Mouse (Mus musculus): ENCODE measurements around the gene Sept3. TPM values are rescaled to one million over a fixed set of nuclear protein-coding genes. Genes with fewer than 3 reads are reported as not detected.
A peak's percentile ranks its signal among the peaks of the same experiment; 100 is the strongest.
"Not testable (repeated sequence)": the region's sequence is repeated elsewhere in the genome, so short reads cannot be mapped to it uniquely, and the experiment has no call there.

Gene Sept3
- polyA plus RNA-seq, 1 experiment from 2014 or later, result 169 TPM

DNA sequence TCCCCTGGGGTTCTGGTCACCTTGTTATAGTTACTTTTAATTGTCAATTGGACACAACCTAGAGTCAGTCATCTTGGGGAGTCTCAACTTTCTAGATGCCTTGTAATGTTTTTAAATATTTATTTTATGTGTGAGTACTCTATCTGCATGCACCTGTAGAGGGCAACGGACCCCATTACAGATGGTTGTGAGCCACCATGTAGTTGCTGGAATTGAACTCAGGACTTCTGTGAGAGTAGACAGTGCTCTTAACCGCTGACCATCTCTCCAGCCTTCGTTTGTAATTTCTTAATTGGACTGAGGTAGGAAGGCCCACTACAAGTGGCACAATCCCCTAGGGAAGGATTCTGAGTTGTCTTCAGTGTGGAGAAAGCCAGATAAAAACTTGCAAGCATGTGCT lies 31.4 kb upstream of the Sept3 start:
- 89% methylated on average over 3 of the region's 3 CpGs for WGBS
- Histone ChIP-seq H3K4me2 (peak overlapping the region; percentile 49), H3K36me3 (ENCODE audit: control insufficient read depth, insufficient read depth, low read length) (peaks cover under 1% of the 10 kb centered on the region; the same call in 1 of the 2 replicates), H3K4me3 (ENCODE audit: low read depth, low read length) (peak overlapping the region; percentile 69), H3K27me3 (ENCODE audit: control insufficient read depth, insufficient read depth, low read length) (no peaks in the 10 kb centered on the region), H3K27ac (ENCODE audit: low read depth, low read length) (no peak overlapping the region), H3K9ac (ENCODE audit: low read length) (peak overlapping the region; percentile 72), H3K9me3 (ENCODE audit: control insufficient read depth, low read length) (no peaks in the 10 kb centered on the region), H3K4me1 (ENCODE audit: control insufficient read depth, insufficient read depth, low read length) (peaks cover 5% of the 10 kb centered on the region; the same call in 1 of the 2 replicates)
- DNase-seq (ENCODE audit: low spot score, missing footprints) (no peak), ATAC-seq (ENCODE audit: low FRiP score) (no peak)

- DNase-seq (ENCODE audit: low spot score, missing footprints) (no peak), ATAC-seq (ENCODE audit: low FRiP score) (no peak; the same call in 1 of the 2 replicates)
- Histone ChIP-seq H3K4me1 (ENCODE audit: control insufficient read depth, insufficient read depth, low read length) (peaks cover 5% of the 10 kb centered on the region; the same call in 1 of the 2 replicates), H3K4me3 (ENCODE audit: low read depth, low read length) (peak overlapping the region; percentile 69), H3K36me3 (ENCODE audit: control insufficient read depth, insufficient read depth, low read length) (no peaks in the 10 kb centered on the region), H3K4me2 (peak overlapping the region; percentile 49), H3K27me3 (ENCODE audit: control insufficient read depth, insufficient read depth, low read length) (no peaks in the 10 kb centered on the region), H3K27ac (ENCODE audit: low read depth, low read length) (no peak overlapping the region), H3K9ac (ENCODE audit: low read length) (peak overlapping the region; percentile 72), H3K9me3 (ENCODE audit: control insufficient read depth, low read length) (no peaks in the 10 kb centered on the region)
- WGBS, result 13% methylated on average over 12 of the region's 12 CpGs
These were observed 31.0 kb upstream of the Sept3 start for GRCm38 (mm10) chr15:82243742-82244114.

DNA sequence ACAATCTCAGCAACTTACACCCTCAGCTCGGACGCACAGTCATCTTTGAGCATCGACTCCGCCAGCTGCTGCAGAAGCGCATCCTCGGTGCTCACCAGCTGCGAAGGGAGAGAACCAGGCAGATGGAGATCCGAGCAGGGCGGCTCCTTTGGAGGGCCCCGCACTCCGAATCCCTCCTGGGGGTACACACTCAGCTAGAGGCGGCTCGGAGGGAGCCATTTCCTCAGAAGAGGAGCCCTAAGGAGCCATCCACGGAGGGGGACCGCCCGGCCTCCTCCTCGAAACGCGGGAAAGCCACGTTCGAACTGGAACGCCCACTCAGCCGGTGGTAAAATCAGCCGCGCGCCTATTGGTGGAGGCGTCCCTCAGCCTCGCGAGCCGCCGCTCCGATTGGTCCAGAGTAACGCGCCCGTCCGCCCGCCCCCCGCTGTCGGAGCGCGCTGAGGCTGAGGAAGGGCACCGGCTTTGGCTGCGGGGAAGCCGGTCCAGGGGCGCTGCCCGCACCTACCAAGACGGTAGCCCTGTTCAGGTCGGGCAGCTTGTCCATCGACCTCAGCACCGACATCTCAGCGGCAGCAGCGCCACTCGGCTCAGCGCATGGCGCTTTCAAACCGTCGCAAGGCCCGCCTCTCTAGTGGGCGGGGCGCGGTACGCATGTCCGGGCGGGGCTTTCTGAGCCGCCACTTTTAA lies 30.4 kb upstream of the Sept3 start, which contains the start of gene Cenpm:
Cenpm (minus strand) TSS at position 634 of the 690 bp plus-strand sequence.
- H3K27ac ChIP-seq (ENCODE audit: low read depth, low read length), result peak within 1 kb of the TSS; percentile 86
- ATAC-seq (ENCODE audit: low FRiP score), result peak; percentile 99
- H3K4me1 ChIP-seq (ENCODE audit: control insufficient read depth, insufficient read depth, low read length), result peaks cover 5% of the 10 kb centered on the region; the same call in 1 of the 2 replicates
- H3K4me3 ChIP-seq (ENCODE audit: low read depth, low read length), result peak within 1 kb of the TSS; percentile 69
- DNase-seq (ENCODE audit: low spot score, missing footprints), result peak; percentile 98
- under 1% methylated on average over 65 of the region's 65 CpGs for WGBS
- H3K9me3 ChIP-seq (ENCODE audit: control insufficient read depth, low read length), result no peaks in the 10 kb centered on the region
- no peaks in the 10 kb centered on the region for H3K27me3 ChIP-seq (ENCODE audit: control insufficient read depth, insufficient read depth, low read length)
- H3K9ac ChIP-seq (ENCODE audit: low read length), result peak within 1 kb of the TSS; percentile 72
- no peaks in the 10 kb centered on the region for H3K36me3 ChIP-seq (ENCODE audit: control insufficient read depth, insufficient read depth, low read length)
- H3K4me2 ChIP-seq, result peak within 1 kb of the TSS; percentile 49

DNA sequence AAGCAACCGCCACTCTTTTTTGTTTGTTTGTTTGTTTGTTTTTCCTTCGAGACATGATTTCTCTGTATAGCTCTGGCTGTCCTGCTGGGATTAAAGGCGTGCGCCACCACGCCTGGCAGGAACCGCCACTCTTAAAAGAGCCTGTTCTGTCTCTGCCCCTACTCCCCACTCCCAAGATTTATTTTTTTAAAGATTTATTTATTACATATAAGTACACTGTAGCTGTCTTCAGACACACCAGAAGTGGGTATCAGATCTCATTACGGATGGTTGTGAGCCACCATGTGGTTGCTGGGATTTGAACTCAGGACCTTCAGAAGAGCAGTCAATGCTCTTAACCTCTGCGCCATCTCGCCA lies 29.9 kb upstream of the Sept3 start:
- ATAC-seq (ENCODE audit: low FRiP score); DNase-seq (ENCODE audit: low spot score, missing footprints): not testable (repeated sequence)
- WGBS, result 24% methylated on average over 9 of the region's 9 CpGs

GRCm38 (mm10) chr15:82247131-82247776 lies 27.4 kb upstream of the Sept3 start:
- WGBS, result 92% methylated on average over 3 of the region's 3 CpGs
- Histone ChIP-seq H3K27ac (ENCODE audit: low read depth, low read length) (no peak overlapping the region), H3K4me3 (ENCODE audit: low read depth, low read length) (no peak overlapping the region), H3K4me2 (no peak overlapping the region), H3K9me3 (ENCODE audit: control insufficient read depth, low read length) (no peaks in the 10 kb centered on the region), H3K4me1 (ENCODE audit: control insufficient read depth, insufficient read depth, low read length) (peaks cover 5% of the 10 kb centered on the region; the same call in 1 of the 2 replicates), H3K36me3 (ENCODE audit: control insufficient read depth, insufficient read depth, low read length) (no peaks in the 10 kb centered on the region), H3K27me3 (ENCODE audit: control insufficient read depth, insufficient read depth, low read length) (no peaks in the 10 kb centered on the region), H3K9ac (ENCODE audit: low read length) (no peak overlapping the region)
- ATAC-seq (ENCODE audit: low FRiP score), result no peak
- no peak for DNase-seq (ENCODE audit: low spot score, missing footprints)

More for the DNA sequence above, 29.9 kb upstream of the Sept3 start:
- H3K36me3 ChIP-seq (ENCODE audit: control insufficient read depth, insufficient read depth, low read length); H3K27me3 ChIP-seq (ENCODE audit: control insufficient read depth, insufficient read depth, low read length); H3K9me3 ChIP-seq (ENCODE audit: control insufficient read depth, low read length); H3K4me1 ChIP-seq (ENCODE audit: control insufficient read depth, insufficient read depth, low read length): not testable (repeated sequence)
- peak overlapping the region; percentile 86 for H3K27ac ChIP-seq (ENCODE audit: low read depth, low read length)
- H3K9ac ChIP-seq (ENCODE audit: low read length), result peak overlapping the region; percentile 72
- peak overlapping the region; percentile 49 for H3K4me2 ChIP-seq
- H3K4me3 ChIP-seq (ENCODE audit: low read depth, low read length), result peak overlapping the region; percentile 69

GRCm38 (mm10) chr15:82251579-82251978 lies 23.1 kb upstream of the Sept3 start:
- Histone ChIP-seq H3K27me3 (ENCODE audit: control insufficient read depth, insufficient read depth, low read length) (no peaks in the 10 kb centered on the region), H3K9ac (ENCODE audit: low read length) (no peak overlapping the region), H3K4me3 (ENCODE audit: low read depth, low read length) (no peak overlapping the region), H3K4me1 (ENCODE audit: control insufficient read depth, insufficient read depth, low read length) (peaks cover 9% of the 10 kb centered on the region), H3K36me3 (ENCODE audit: control insufficient read depth, insufficient read depth, low read length) (no peaks in the 10 kb centered on the region), H3K9me3 (ENCODE audit: control insufficient read depth, low read length) (no peaks in the 10 kb centered on the region), H3K4me2 (no peak overlapping the region), H3K27ac (ENCODE audit: low read depth, low read length) (no peak overlapping the region)
- ATAC-seq (ENCODE audit: low FRiP score), result no peak
- DNase-seq (ENCODE audit: low spot score, missing footprints), result no peak
- 95% methylated on average over 3 of the region's 3 CpGs for WGBS

- 89% methylated on average over 6 of the region's 6 CpGs for WGBS
These were observed 22.6 kb upstream of the Sept3 start, which contains the start of gene 1500009C09Rik for GRCm38 (mm10) chr15:82252097-82252496. Gene 1500009C09Rik (plus strand): TSS chr15:82252397.

DNA sequence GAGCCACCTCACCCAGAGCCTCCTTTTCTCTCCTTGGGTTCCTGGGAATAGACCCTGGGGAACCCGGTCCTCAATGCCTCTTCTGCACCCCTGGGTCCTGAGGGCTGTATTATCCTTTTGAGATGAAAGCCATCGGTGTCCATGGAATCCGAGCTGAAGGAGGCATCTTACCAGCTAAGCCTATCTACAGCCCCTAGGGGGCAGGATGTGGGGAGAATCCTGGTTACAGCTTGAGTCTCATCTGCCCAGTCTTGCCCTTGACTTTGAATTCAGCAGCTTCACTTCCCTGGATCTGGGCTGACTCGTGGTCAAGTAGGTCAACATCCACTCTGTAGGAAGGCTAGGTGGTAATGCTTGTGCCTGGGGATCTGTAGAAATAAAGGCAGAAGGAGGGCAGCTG lies 19.4 kb upstream of the Sept3 start:
- Histone ChIP-seq H3K4me2 (no peak overlapping the region; the same call in 1 of the 2 replicates), H3K4me3 (ENCODE audit: low read depth, low read length) (no peak overlapping the region), H3K27ac (ENCODE audit: low read depth, low read length) (no peak overlapping the region), H3K36me3 (ENCODE audit: control insufficient read depth, insufficient read depth, low read length) (no peaks in the 10 kb centered on the region), H3K27me3 (ENCODE audit: control insufficient read depth, insufficient read depth, low read length) (no peaks in the 10 kb centered on the region), H3K4me1 (ENCODE audit: control insufficient read depth, insufficient read depth, low read length) (peaks cover 9% of the 10 kb centered on the region), H3K9me3 (ENCODE audit: control insufficient read depth, low read length) (no peaks in the 10 kb centered on the region), H3K9ac (ENCODE audit: low read length) (no peak overlapping the region)
- DNase-seq (ENCODE audit: low spot score, missing footprints) (no peak), ATAC-seq (ENCODE audit: low FRiP score) (no peak)
- 43% methylated on average over 4 of the region's 4 CpGs for WGBS

More at GRCm38 (mm10) chr15:82252097-82252496, 22.6 kb upstream of the Sept3 start, which contains the start of gene 1500009C09Rik:
- Histone ChIP-seq H3K9ac (ENCODE audit: low read length) (no peak within 1 kb of the TSS), H3K4me1 (ENCODE audit: control insufficient read depth, insufficient read depth, low read length) (peaks cover 9% of the 10 kb centered on the region), H3K9me3 (ENCODE audit: control insufficient read depth, low read length) (no peaks in the 10 kb centered on the region), H3K4me2 (no peak within 1 kb of the TSS), H3K4me3 (ENCODE audit: low read depth, low read length) (no peak within 1 kb of the TSS), H3K36me3 (ENCODE audit: control insufficient read depth, insufficient read depth, low read length) (no peaks in the 10 kb centered on the region), H3K27ac (ENCODE audit: low read depth, low read length) (no peak within 1 kb of the TSS), H3K27me3 (ENCODE audit: control insufficient read depth, insufficient read depth, low read length) (no peaks in the 10 kb centered on the region)
- ATAC-seq (ENCODE audit: low FRiP score) (no peak), DNase-seq (ENCODE audit: low spot score, missing footprints) (no peak)

DNA sequence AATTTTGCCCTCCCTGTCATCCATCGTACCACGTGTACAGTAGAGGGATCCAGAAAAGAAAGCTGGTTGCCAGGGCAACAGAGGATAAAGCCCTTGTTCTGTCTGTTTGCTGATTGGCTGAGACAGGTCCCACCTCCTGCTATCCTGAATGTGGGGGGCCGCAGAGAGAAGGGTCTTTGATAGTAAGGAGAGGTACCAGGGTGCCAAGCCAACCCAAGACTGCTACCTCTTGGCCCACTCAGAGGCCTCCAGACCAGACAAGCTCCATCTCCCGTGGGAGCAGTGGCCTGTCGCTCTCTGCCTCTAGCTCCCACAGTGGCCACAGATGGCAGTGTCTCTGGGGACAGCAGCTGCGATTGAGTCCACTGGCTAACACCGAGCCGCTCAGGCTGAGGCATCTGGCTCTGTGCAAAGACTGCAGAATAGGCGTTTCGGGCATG lies 18.7 kb upstream of the Sept3 start:
- DNase-seq (ENCODE audit: low spot score, missing footprints), result peak; percentile 92
- Histone ChIP-seq H3K27ac (ENCODE audit: low read depth, low read length) (peak overlapping the region; percentile 50), H3K27me3 (ENCODE audit: control insufficient read depth, insufficient read depth, low read length) (no peaks in the 10 kb centered on the region), H3K4me2 (peak overlapping the region; percentile 35), H3K4me3 (ENCODE audit: low read depth, low read length) (peak overlapping the region; percentile 13), H3K4me1 (ENCODE audit: control insufficient read depth, insufficient read depth, low read length) (peaks cover 9% of the 10 kb centered on the region), H3K9me3 (ENCODE audit: control insufficient read depth, low read length) (no peaks in the 10 kb centered on the region), H3K9ac (ENCODE audit: low read length) (peak overlapping the region; percentile 37; the same call in 1 of the 2 replicates), H3K36me3 (ENCODE audit: control insufficient read depth, insufficient read depth, low read length) (no peaks in the 10 kb centered on the region)
- peak; percentile 84 for ATAC-seq (ENCODE audit: low FRiP score)
- WGBS, result 14% methylated on average over 10 of the region's 10 CpGs

Measured in midbrain, embryonic 11.5 days (tissue).